Mouse (Mus musculus): ENCODE results near the gene Medag.

Gene Medag

DNA sequence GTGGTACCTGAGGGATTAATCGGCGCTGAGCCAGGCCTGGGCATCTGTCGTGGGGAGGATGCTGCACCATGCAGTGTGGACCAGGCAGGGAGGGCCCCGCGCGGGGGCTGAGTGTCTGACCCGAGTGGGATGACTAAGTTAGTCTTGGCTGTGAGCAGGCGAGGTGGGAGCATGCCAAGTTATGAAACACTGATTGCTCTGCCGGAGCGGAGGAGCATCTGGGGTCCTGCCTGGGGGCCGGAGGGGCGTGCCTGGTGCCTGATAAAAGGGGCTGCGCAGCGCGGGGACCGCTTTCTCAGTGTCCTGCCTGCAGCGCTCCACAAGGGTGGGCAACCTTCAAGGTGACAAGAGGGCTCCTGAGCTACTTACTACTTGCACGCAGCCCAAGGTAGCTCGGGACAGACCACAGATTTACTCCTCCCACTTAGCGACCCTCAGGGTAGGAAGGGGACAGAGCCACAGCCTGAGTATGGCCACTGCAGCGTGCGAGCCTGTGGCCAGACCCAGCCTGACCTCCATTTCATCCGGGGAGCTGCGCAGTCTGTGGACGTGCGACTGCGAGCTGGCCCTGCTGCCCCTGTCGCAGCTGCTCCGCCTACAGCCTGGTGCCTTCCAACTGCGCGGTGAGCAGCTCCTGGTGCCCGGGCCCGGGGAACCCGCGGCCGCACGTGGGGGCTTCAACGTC is at the start of gene Medag:
Gene Medag (plus strand): TSS at position 241 of the 685 bp plus-strand sequence.
- DNase-seq, result peak; percentile 82 to 84

DNA sequence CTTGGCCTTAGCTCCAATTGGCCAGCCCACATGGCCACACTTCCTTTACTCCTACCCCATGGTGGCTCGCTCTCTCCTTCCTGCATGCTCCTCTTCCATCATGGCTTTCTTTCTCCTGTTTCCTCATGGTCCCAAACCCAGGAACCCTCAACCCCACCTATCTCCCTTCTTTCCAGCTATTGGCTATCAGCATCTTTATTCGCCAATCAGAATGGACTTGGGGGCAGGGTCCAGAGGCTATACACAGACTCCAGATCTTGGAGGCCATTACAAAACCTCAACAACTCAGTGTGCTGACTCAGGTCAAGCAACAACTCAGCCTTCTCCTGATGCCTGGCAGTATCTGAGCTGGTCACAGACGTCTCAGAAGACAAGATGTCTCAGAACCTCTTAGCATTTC is 48.9 kb upstream of the Medag start:
- no peak for DNase-seq

DNA sequence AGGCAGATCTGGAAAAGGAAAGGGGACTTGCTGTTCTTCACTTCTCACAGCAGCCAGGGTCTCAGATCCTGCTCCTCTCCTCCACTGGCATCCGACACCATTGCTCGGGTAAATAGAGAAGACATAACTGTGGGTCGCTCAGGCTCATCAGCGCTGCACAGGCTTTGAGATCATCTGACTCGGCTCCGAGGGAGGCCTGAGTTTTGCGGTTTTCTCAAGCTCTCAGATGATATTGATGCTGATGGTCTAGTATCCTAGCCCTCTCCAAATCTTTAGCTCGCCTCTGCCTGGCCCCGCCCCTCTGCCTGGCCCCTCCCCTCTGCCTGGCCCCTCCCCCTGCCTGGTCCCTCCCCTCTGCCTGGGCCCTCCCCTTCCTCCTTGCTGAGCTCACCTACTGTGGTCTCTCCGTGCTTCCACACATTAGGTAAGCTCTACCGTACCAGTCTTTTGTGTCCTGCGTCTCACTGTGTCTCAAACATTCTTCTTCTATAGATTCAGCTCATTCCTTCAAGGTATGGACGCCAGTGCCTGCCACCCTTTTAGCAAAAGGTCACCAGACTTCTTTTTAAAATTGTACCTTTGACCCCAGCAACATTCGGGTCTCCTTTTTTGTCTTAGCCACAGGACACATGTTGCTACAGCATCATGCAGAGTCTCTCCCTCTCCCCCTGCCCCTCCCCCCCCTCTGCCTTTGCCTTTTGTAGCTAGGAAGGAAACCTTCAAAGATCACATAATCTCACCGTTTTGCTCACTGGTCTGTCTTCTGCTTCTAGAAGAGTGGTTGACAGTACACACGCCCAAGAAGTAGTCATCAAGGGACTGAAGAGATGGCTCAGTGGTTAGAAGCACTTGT is 47.4 kb upstream of the Medag start:
- no peak for DNase-seq

DNA sequence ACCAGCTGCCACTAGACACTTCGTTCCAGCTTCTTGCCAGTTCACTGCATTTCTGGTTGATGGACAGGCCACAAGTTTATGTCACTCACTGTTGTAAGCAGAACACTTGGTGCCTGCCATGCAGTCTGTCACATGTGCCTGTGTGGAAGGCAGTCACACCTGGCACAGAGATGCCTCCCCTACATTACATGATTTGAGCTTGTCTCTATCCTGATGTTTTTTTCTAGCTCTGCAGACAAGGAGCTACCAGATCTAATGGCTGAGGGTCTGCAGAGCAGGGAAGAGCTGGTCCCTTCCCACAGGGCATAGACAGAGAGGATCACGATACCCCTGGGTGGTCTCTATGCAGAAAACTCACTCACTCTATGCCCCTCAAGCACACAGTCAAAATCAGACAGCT is 44.5 kb upstream of the Medag start:
- DNase-seq, result no peak

- no peak for DNase-seq
Observed at GRCm38 (mm10) chr5:149367544-149368466, 43.7 kb upstream of the Medag start.

GRCm38 (mm10) chr5:149368575-149369312 is 42.8 kb upstream of the Medag start:
- DNase-seq, result no peak

GRCm38 (mm10) chr5:149369373-149370035 is 42.0 kb upstream of the Medag start:
- DNase-seq, result no peak

- no peak for DNase-seq
Observed at GRCm38 (mm10) chr5:149372018-149372417, 39.5 kb upstream of the Medag start.

DNA sequence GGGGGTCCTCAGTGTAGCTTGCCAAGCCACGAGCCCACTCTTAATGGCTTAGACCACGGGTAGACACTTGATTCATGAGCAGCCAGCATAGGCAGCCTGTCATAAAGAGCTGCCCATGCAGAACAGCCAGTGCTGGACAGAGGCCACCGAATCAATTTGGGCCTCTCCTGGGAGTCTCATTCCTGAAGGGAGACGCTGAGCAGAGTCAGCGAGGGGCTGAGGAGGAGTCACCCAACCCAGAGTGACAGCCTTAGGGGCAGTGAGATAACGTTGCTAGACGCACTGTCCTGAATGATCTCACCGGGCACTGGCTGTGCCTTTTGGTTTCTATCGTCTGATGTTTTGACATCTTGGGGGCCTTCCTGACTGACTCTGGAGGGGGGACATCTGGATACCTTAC is 38.3 kb upstream of the Medag start:
- peak in 1 of 2 experiments; percentile 20 for DNase-seq

DNA sequence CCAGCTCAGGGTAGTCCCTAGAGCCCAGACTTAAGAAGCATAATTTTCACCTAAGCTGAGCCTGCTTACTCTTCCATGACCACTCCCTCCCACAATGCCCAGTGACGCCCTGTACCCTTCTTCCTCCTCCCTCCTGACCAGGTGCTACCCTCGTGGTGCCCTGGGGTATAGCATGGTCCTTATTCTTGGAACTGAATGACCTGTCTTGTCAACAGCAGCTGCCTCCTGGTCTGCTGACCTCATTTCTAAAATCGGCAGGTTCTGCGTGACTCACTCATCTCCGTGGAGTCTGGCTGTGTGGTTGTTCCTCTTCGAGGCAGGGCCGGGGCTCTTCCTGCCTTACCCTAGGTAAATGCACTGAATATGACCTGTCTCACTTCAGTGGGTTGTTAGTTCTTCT is 37.5 kb upstream of the Medag start:
- peak; percentile 28 to 39 for DNase-seq

DNA sequence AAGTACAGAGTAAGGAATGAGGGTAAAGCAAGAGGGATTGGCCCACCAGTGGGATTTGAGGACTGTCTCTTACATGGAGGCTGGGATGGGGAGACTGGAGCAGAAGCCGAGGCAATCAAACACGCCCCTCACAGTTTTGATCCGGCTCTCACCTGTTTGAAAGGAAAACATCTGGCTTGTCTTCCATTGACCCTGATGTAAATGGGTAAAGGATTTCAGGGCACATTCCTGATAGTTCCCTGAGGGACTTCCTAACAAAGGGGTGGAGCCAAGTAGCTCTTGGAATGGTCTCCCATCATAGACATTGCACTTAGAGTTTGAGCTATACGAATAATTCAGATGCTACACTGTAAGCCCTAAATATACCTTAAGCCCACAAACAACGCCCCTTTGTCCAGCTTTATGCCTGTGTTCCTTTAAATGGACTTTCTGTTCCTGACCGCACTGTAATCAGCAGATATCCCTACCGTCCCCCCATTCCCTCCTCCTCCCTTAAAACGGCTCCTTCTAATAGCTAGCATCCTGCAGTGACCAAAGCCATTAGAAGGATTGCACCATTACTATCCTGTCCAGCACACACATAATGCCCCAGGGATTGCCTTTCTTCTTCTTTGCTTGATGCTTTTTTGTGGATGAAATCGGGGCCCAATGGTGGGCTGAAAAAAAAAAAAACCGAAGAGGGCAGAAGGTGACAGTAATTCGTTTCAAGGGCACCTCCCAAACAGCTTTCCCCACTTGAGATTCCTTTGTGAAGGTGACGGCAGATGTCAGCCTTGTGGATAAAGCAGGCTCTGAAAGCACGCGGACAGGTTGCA is 36.3 kb upstream of the Medag start:
- DNase-seq, result no peak

GRCm38 (mm10) chr5:149375889-149376212 is 35.7 kb upstream of the Medag start:
- peak; percentile 95 to 96 for DNase-seq

DNA sequence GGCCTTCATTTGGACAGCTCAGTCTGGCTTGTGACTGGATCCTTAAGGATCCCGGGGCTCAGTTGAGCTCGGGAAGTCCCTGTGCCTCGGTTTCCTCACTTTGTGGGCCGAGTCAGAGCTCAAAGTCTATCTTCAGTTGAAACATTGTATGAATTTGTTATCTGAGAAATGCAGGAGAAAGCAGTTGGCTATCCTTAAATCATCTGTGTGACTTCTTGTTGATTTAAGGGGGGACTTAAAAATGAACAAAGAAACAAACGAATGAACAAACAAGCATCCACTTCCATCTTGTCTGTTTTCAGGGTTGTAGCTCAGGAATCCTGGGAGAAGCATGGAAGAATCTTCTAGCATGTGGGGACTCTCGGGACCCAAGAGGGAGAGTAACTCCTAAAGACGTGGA is 35.2 kb upstream of the Medag start:
- DNase-seq, result no peak

- no peak for DNase-seq
Observed at GRCm38 (mm10) chr5:149377253-149377652, 34.3 kb upstream of the Medag start.

DNA sequence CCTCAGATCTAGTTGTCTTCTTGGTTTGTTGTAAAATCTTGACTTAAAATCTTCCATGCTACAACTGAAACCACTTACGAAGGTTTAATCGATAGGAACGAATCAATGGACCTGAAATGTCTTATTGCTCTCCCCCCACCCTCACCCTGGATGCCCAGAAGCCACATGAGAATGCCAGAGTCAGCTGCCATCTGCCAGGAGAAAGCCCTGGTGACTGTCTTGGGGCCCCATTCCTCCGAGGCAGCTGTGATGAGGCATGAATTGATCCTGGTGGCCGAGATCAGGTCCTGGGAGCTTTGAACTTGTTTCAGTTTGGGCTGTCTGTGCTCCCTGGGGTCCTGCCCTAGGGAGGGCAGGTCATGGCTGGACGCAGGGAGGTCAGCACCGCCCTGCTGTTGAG is 33.0 kb upstream of the Medag start:
- DNase-seq, result no peak

- DNase-seq, result no peak
Observed at GRCm38 (mm10) chr5:149379131-149379784, 32.3 kb upstream of the Medag start.

GRCm38 (mm10) chr5:149379861-149380260 is 31.7 kb upstream of the Medag start:
- DNase-seq, result no peak

DNA sequence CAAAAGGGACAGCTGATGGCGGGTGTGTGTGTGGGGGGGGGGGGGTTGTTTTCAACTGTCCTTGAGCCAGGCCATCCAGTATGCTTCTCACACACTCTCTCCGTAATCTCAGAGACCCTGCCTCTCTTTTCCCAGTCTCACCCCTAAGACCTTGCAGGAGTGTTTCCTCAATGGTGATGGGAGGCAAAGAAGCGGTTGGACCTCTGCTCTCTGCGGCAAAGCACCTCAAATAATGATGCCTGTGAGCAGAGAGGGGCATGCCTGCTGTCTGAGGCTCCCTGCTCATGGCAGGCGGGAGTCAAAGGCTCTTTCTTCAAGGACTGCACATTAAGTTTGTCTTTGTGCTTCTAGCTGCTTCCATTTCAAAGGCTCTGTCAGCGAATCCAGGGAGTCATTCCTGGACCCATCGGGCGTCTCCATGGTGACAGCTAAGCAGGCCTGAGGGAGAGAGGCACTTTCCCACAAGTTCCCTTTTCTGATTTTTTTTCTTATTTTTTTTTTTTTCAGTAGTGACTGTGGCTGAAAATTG is 31.1 kb upstream of the Medag start:
- no peak for DNase-seq

DNA sequence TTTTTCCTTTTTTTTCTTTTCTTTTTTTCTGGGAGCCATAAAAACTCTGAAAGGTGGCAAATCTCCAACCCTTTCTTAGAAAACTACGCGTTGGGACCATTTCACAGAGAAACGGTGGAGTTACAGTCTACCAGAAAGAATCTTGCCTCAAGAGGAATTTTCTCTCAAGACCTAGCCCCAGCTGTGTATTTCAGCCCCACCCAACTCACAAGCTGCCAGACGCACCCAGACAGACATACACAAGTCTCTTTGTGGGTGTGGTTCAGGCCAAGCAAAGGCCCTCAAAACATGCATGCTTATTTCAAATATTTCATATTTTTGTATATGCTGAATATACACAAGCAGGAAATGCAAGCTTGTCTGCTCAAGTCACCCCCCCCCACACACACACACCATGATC is 29.6 kb upstream of the Medag start:
- DNase-seq, result no peak

- no peak for DNase-seq
Observed at GRCm38 (mm10) chr5:149382601-149383000, 28.9 kb upstream of the Medag start.
